Mouse (Mus musculus) adrenal gland, adult 2 months (tissue): ENCODE measurements around the gene Golga1. TPM values are rescaled to one million over a fixed set of nuclear protein-coding genes. Genes with fewer than 3 reads are reported as not detected.
"Not testable (repeated sequence)": the region's sequence is repeated elsewhere in the genome, so short reads cannot be mapped to it uniquely, and the experiment has no call there.

Experiments used
- DNase-seq: peaks from one replicate; pipeline ENCODE4 v3.0.0; 2021
- long read RNA-seq: library from polyadenylated mRNA; stranded (forward); transcript quantifications from one replicate; pipeline ENCODE4 v2.0.0, GENCODE M21; 2021
- polyA plus RNA-seq: library from polyadenylated mRNA; depleted of rRNA; stranded (reverse); fragments of >200 nt; gene quantifications from 2 replicates; pipeline ENCODE4 v1.2.3, GENCODE M21; 2012; rRNA removed
- total RNA-seq, 2 experiments: library from RNA; stranded (reverse); gene quantifications; 2 replicates each; pipeline ENCODE4 v1.2.3; 2021

Gene Golga1
- 10 to 100 TPM; 26.5 to 26.9 TPM for total RNA-seq
- polyA plus RNA-seq, result 4.0 and 7.3 TPM in 2 replicates
- long read RNA-seq, full-length matches to known transcripts, result 5 of 8 reads
- long read RNA-seq, partial matches to known transcripts, result 1 of 8 reads
- long read RNA-seq, other reads (novel, unspliced or antisense), result 2 of 8 reads

- peak; percentile 94 for DNase-seq
These were observed at the start of gene Golga1 for GRCm38 (mm10) chr2:39065400-39065987. Gene Golga1, minus strand, starts transcription at chr2:39065541.

DNA sequence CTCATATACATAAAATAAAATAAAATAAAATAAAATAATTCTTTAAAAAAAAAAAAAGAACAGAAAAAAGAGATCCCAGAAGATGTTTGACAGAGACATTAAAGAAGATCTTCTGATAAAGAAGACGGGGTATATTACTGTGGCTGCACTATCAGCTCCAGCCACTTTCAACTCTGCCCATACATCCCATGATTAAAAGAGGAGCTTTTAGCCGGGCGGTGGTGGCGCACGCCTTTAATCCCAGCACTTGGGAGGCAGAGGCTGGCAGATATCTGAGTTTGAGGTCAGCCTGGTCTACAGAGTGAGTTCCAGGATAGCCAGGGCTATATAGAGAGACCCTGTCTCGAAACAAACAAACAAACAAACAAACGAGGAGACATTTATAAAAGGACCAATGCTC lies 48.8 kb upstream of the Golga1 start:
- no peak for DNase-seq

GRCm38 (mm10) chr2:39110514-39110913 lies 45.2 kb upstream of the Golga1 start:
- DNase-seq, result no peak

DNA sequence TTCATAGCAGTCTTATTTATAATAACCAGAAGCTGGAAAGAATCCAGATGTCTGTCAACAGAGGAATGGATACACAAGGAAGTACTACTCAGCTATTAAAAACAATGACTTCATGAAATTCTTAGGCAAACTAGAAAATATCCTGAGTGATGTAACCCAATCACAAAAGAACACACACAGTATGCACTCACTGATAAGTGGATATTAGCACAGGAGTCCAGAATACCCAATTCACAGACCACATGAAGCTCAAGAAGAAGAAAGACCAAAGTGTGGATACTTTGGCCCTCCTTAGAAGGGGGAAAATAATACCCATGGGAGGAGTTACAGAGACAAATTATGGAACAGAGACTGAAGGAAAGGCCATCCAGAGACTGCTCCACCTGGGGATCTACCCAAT lies 44.4 kb upstream of the Golga1 start:
- not testable (repeated sequence) for DNase-seq

GRCm38 (mm10) chr2:39099951-39100350 lies 34.6 kb upstream of the Golga1 start:
- not testable (repeated sequence) for DNase-seq

DNA sequence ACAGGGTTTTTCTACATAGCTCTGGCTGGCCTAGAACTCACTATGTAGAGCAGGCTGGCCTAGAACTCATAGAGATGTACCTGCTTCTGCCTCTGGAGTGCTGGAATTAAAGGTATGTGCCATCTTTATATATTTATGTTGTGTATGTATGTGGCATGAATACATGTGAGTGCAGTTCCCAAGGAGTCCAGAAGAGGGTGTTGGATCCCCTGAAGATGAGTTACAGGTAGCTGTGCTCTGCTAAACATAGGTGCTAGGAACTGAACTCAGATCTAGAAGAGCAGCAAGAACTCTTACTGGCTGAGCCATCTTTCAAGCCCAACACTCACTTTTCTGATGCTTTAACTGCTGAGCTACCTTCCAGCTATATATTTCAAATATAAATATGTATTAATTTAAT lies 32.7 kb upstream of the Golga1 start:
- no peak for DNase-seq

DNA sequence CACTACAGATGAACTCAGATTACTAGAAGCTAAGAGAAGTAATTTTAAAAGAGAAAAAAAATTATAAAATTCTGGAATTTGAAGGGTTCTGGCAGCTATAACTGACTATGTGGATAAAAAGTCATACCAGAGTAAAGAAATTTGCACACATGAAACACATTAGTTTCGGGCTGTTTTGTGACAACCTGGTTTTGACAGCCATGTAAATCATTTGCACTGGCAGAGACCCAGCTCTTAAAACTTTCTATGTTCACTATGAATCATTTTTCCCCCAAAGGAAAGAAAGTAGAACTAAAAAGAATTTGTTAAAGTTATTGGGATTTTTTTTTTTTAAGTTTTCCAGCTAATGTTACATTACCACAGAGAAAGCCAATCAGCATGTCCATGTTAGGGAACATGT lies 26.6 kb upstream of the Golga1 start:
- DNase-seq, result peak; percentile 5

DNA sequence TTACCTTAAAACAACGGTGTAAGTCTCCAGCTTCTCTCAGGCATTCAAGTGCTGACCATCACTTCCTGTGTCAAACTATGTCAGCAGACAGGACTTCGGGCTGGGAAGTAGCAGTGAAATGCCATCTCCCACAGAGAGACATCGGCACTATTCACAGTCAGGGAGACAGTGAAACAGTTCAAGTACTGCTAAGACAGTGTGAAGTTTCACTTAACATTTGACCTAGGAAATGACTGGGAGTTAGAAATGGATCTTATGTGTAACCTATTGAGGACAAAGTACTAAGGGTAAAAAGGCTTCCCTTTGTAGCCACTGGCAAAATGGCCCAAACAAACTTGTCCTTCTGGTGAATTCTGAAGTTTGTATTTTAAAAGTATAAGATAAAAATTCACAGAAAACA lies 17.4 kb upstream of the Golga1 start:
- no peak for DNase-seq

DNA sequence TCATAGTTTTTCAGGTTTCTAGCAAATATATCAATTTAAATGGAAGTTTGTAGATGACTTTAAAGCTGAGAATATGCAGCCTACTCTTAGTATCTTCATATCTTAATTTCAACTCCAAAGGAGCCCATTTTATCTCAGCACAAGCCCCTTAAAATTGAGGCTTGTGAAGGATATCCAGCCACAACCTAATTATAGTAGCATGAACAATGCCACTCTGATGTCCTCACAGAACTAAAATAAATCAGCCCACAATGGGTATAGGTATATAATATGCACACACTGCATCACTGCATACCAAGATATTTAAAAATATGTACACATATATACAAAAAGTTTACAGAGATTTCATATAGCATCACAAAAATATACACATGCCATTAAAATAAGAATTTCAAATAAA lies 5.3 kb upstream of the Golga1 start:
- DNase-seq, result no peak

DNA sequence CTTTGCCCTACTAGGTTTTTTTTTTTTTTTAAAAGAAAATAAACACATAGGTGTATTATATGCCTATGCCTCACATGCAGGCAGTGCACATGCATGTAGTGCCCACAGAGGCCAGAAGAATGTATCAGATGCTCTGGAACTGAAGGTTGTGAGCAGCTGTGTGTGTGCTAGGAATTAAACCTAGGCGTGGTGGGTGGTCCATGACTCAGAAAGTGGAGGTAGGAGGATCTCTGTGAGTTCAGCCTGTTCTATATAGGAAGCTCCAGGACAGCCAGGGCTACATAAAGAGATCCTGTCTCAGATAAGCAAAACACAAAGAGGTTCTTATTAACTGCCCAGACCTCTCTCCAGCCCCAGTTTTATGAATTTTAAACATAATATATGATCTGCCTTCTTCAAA lies 3.8 kb upstream of the Golga1 start:
- no peak for DNase-seq

DNA sequence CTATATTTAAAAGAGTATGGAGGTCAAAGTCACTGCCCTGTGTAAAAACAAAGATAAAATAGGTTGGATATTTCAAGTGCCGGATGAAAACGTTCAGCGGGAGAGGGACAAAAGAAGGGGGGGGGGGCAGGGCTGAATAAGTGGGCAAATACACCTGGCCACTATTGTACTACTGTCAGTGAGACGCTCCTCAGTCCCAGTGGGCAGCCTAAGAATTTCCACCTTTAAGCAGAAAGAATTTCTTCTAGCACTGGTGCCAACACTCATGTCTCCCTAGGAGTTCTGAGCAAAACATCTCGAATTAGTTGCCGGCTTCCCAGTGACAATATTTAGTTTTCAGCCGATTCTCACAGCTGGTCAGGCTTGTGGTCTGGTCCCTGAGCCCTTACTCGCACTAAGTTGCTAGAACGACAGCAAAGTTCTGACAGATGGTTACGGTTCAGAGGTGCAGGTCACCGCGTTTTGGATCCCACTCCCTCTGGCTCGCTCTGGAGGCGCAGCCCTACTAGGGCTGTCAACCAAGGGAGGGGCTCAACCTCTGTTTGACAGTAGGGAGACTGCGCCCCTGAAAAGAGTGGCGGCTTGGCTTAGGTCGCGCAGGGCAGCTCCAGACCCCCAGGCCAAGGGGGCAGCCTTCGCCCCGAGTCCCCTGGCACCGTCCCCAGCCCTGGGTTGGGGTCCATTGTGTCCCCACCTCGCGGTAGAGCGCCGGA lies 498 bp downstream of the Golga1 start:
- DNase-seq, result no peak

DNA sequence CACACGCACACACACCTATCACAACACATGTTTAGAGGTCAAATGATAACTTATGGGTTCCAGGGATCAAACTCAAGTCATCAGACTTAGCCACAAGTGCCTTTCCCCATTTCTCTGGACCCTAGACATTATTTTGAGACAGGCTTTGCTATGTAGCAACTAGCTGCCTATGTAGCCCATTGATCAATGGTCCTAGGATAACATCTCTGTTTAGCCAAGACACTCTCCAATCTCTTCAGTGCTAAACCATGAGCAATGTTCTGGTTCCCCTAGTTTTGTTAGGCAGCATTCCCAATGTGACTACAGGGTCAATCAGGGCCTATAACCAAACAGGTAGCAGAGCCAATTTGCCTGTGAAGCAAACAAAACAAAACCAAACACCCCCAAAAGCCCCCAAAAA lies 16.8 kb downstream of the Golga1 start:
- no peak for DNase-seq

GRCm38 (mm10) chr2:39040215-39040614 lies 25.1 kb downstream of the Golga1 start:
- DNase-seq, result no peak

- no peak for DNase-seq
These were observed 33.7 kb downstream of the Golga1 start for GRCm38 (mm10) chr2:39031611-39032010.

DNA sequence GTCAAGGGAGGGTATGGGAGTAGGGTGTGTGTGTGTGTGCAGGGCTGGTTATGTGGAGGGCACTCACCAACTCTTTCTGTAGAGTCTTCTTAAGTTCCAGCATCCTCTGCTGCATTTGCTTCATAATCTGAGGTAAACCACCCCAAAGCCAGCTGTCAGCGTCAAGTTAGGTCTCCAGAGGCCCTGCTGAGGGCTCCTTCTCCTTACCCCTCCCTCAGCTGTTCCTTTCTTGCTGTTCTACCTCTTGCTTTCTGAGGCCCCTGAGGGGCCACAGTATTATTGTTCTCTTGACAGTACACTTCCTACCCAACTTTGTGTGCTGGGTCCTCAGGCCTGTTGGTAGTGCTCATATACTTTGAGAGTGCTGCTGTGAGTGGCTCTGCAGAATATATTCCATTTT lies 45.3 kb downstream of the Golga1 start:
- DNase-seq, result no peak

DNA sequence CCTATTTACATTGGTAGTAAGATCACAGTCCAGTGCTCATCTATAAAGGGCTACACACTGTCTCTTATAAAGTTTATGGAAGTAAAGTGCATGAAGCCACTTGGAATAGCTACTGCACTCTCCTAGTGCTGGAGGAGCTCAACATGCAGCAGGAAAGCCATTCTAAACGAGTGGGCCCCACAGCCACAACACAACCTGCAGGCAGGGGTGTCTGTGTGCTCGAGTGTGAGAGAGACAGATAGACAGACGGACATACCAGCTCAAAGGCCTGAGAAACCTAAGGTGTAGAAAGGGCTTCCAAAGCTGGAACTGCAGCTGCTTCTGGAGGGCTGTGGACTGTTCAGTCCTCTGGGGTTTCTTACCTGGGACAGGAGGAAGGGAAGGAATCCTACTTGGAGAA lies 48.8 kb downstream of the Golga1 start:
- DNase-seq, result no peak

GRCm38 (mm10) chr2:39012768-39013279 lies 52.5 kb downstream of the Golga1 start:
- no peak for DNase-seq

- no peak for DNase-seq
These were observed 53.4 kb downstream of the Golga1 start for GRCm38 (mm10) chr2:39011971-39012370.

DNA sequence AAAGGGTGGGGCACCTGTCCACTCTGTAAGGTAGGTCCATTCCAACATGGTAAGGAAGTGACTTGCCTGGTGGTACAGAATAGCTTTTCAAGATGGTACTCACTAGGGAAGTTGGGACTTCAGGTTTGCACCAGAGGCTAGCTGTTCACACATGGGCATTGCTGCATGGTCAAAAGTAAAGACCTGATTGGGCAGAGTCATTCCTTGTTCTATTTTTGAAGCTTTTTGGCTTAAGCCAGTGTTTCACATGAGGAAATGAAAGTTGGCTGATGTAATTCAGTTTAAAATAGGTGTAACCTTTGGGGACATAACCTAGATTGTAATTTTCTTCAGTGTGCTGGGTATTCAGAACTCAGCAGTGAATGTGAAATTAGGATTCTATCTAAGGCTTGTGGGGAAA lies 54.1 kb downstream of the Golga1 start:
- no peak for DNase-seq

DNA sequence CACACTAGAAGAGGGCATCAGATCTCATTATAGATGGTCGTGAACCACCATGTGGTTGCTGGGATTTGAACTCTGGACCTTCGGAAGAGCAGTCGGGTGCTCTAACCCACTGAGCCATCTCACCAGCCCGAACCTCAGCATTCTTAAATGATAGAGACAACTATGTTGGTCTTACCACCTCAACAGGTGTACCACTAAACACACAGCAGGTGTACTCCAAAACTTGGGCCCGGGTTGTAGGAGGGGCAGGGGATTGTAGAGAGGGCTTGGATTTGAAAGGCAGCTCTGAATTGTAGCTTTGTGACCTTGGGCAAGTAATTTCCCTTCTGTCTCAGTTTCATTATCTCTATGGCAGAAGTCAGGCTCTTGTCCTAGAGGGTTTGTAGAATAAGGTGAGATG lies 55.2 kb downstream of the Golga1 start:
- DNase-seq, result not testable (repeated sequence)

- no peak for DNase-seq
These were observed 56.4 kb downstream of the Golga1 start for GRCm38 (mm10) chr2:39008954-39009365.

DNA sequence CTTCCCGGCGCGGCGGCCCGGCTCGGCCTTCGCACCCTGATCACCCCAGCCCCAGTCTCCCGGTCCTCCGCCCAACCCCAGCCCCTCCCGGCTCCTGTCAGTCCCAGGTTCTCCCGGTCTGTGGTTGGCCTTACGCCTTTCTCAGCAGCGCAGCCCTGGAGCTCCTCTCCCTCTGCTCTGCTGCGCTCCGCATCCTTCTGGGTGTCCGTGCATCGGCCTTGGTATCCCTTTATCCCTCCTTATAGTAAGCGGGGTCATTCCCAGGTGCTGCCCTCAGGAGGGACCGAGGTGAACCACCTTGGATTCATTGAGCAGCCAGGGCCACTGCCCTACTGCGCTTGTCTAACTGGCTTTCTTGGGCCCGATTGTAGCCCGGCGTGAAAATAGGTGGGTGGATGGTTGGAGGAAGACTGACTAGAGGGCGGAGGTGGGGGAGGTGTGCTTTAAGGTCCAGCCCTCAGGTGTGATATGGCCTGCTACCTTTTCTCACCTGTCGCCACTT lies 56.9 kb downstream of the Golga1 start:
- DNase-seq, result no peak

- DNase-seq, result peak; percentile 97
These were observed 57.5 kb downstream of the Golga1 start for GRCm38 (mm10) chr2:39007865-39008264.
